Mouse (Mus musculus) brain, embryonic 14.5 days (tissue): Measurements from ENCODE around the gene Cnn2. TPM values are rescaled to one million over a fixed set of nuclear protein-coding genes. Genes with fewer than 3 reads are reported as not detected.

Experiments
- DNase-seq: peaks from one replicate; pipeline ENCODE4 v3.0.0-alpha.2; 2011; ENCODE audit warnings: low read depth
- CTCF ChIP-seq: fragments of 200-500 bp; IDR thresholded peaks from 2 replicates; pipeline ENCODE4 v1.5.1; 2012; ENCODE audit warnings: inconsistent platforms, mild to moderate bottlenecking, moderate library complexity, borderline replicate concordance; ENCODE audit not compliant: insufficient read depth, insufficient read length; ENCODE audit errors: extremely low read depth
- POLR2A ChIP-seq: fragments of 200-500 bp; IDR thresholded peaks from 2 replicates; pipeline ENCODE4 v1.6.1; 2012; ENCODE audit warnings: mild to moderate bottlenecking, inconsistent platforms, borderline replicate concordance; ENCODE audit not compliant: poor library complexity, insufficient read depth, insufficient read length, severe bottlenecking; ENCODE audit errors: extremely low read depth
- polyA plus RNA-seq: library from polyadenylated mRNA; depleted of rRNA; stranded (reverse); fragments of >200 nt; gene quantifications from 2 replicates; pipeline ENCODE4 v1.2.3, GENCODE M21; 2012

The Cnn2 gene
- polyA plus RNA-seq, 1 experiment: 30.7 TPM

GRCm38 (mm10) chr10:80016511-80016910, 28.1 kb downstream of the Cnn2 start, which contains the start of gene Arhgap45:
Gene Arhgap45, plus strand, starts transcription at chr10:80016653.
- no peak for TF ChIP-seq CTCF
- no peak for TF ChIP-seq POLR2A
- DNase-seq: no peak

- DNase-seq: no peak
- no peak for TF ChIP-seq POLR2A
- no peak for TF ChIP-seq CTCF
Observed at GRCm38 (mm10) chr10:80016931-80017330, 28.5 kb downstream of the Cnn2 start.

GRCm38 (mm10) chr10:80017361-80017760, 29.0 kb downstream of the Cnn2 start:
- TF ChIP-seq POLR2A (no peak), CTCF (no peak)
- no peak for DNase-seq

- TF ChIP-seq CTCF: no peak
- no peak for DNase-seq
Observed at GRCm38 (mm10) chr10:80017771-80018170, 29.4 kb downstream of the Cnn2 start.

GRCm38 (mm10) chr10:80018739-80019297, 30.4 kb downstream of the Cnn2 start:
- no peak for DNase-seq
- TF ChIP-seq POLR2A: no peak
- TF ChIP-seq CTCF: no peak

- DNase-seq: no peak
- TF ChIP-seq POLR2A (no peak), CTCF (0 out of 2 replicates have a peak, but pooled peaks have one; percentile 7)
Observed at GRCm38 (mm10) chr10:80019471-80020131, 31.2 kb downstream of the Cnn2 start.

GRCm38 (mm10) chr10:80020191-80020590, 31.8 kb downstream of the Cnn2 start:
- no peak for TF ChIP-seq POLR2A
- no peak for TF ChIP-seq CTCF
- no peak for DNase-seq

- TF ChIP-seq CTCF (no peak), POLR2A (no peak)
- no peak for DNase-seq
Observed at GRCm38 (mm10) chr10:80020603-80021319, 32.4 kb downstream of the Cnn2 start.

- DNase-seq: no peak
- TF ChIP-seq CTCF: no peak
- no peak for TF ChIP-seq POLR2A
Observed at GRCm38 (mm10) chr10:80021320-80021641, 32.9 kb downstream of the Cnn2 start.

- TF ChIP-seq POLR2A (no peak), CTCF (no peak)
- no peak for DNase-seq
Observed at GRCm38 (mm10) chr10:80022164-80022563, 33.8 kb downstream of the Cnn2 start.

- no peak for TF ChIP-seq POLR2A
- TF ChIP-seq CTCF: no peak
- DNase-seq: no peak
Observed at GRCm38 (mm10) chr10:80022806-80023205, 34.4 kb downstream of the Cnn2 start.

GRCm38 (mm10) chr10:80023758-80024157, 35.4 kb downstream of the Cnn2 start:
- no peak for TF ChIP-seq CTCF
- TF ChIP-seq POLR2A: no peak
- DNase-seq: no peak
